Mouse (Mus musculus) layer of hippocampus, postnatal 10 days (tissue): ENCODE measurements around the gene Cpne5. TPM values are rescaled to one million over a fixed set of nuclear protein-coding genes. Genes with fewer than 3 reads are reported as not detected.
"Not testable (repeated sequence)": the region's sequence is repeated elsewhere in the genome, so short reads cannot be mapped to it uniquely, and the experiment has no call there.

Experiments used
- DNase-seq, 2 experiments: peaks; one replicate each; pipeline ENCODE4 v3.0.0; 2021; ENCODE audit warnings: low spot score in 2 of 2
- long read RNA-seq: library from polyadenylated mRNA; stranded (forward); transcript quantifications from one replicate; pipeline ENCODE4 v2.0.0, GENCODE M21; 2023
- total RNA-seq, 2 experiments: library from RNA; stranded (reverse); gene quantifications; 2 replicates each; pipeline ENCODE4 v1.2.3; 2021

Cpne5 gene
- total RNA-seq, result 10 to 100 TPM; 56.5 to 58.3 TPM
- long read RNA-seq, full-length matches to known transcripts, result 5 of 20 reads
- long read RNA-seq, partial matches to known transcripts, result 13 of 20 reads
- long read RNA-seq, other reads (novel, unspliced or antisense), result 2 of 20 reads

DNA sequence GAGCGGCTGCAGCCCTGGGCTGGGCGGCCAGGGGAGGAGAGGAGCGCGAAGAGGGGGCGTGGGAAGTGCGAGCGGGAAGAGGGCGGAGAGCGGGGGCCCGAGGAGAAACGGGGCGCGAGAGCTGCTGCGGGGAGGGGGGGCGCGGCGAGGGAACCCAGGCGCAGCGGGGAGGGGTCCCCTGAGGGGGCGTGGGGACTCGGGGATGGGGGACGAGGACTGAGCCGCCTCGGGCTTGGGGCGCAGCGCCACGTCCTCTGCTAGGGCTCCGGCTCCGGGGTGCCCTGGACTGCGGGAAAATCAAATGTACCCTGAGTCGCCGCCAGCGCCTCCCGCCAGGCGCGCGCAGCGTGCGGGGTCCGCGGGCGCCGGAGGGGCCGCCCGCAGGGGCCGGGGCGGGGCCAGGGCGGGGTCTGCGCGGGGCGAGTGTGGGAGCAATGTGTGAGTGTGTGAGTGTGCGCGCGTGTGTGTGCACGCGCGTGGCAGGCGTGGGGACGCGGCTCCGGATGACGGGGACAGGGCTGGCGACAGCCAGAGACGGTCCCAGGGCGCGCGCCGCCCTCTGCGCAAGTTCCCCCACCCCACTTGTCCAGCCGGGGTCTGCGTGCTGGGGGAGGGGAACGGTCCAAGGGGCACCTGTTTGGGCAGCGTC is at the start of gene Cpne5:
Cpne5 (minus strand) TSS at position 396 of the 649 bp plus-strand sequence.
- peak; percentile 51 to 56 for DNase-seq

GRCm38 (mm10) chr17:29282216-29282952 is 44.4 kb upstream of the Cpne5 start:
- no peak for DNase-seq

- DNase-seq, result no peak
Observed at GRCm38 (mm10) chr17:29281541-29281940, 43.6 kb upstream of the Cpne5 start.

DNA sequence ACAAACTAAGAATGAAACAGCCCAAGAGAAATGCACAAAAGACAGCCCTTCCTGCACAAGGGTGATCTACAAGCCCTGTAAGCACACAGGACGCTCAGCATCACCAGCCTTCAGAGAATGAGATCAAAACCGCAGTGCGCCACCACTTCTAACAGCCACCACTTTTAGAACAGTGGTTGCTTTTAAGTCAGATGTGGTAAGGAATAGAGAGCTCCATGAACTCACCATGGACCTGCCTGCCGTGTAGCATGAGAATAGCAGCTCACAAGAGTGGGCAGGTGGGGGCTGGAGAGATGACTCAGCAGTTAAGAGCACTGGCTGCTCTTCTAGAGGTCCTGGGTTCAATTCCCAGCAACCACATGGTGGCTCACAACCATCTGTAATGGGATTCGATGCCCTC is 42.5 kb upstream of the Cpne5 start:
- no peak for DNase-seq

DNA sequence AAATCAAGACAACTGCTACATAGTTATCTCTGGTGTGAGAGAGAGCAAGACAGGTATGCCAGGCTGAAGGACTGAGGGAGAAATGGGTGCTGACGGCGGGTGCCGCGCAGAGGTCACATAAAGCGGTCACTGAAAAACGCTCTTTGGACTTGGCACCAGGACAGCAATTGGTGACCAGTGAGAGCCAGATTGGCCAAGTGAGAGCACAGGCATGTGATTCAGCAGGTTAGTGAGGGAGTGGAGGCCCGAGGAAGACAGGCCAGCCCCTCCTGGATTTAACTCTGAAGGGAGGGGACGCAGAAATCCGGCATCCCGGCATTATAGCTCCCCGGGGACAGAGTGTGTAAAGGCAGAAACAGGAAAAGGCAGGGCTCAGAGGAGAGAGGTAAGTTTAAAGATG is 35.9 kb upstream of the Cpne5 start:
- DNase-seq, result no peak

DNA sequence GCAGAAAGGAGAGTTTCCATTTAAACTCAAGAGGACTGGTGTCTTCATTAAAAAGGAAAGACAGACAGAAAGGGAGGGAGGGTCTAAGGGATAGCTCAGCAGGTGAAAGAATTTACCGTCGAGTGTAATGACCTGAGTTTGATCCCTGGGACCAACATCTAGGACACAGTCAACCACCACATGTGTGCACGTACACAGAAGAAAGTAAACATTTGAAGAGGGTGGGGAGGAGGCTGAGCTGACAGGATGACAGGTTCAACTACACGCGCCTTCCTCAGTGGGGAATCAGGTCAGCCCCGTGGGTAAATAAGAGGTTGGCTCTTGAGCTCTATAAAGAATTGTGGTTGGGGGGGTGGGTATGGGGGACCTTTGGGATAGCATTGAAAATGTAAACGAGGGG is 35.2 kb upstream of the Cpne5 start:
- DNase-seq, result no peak

DNA sequence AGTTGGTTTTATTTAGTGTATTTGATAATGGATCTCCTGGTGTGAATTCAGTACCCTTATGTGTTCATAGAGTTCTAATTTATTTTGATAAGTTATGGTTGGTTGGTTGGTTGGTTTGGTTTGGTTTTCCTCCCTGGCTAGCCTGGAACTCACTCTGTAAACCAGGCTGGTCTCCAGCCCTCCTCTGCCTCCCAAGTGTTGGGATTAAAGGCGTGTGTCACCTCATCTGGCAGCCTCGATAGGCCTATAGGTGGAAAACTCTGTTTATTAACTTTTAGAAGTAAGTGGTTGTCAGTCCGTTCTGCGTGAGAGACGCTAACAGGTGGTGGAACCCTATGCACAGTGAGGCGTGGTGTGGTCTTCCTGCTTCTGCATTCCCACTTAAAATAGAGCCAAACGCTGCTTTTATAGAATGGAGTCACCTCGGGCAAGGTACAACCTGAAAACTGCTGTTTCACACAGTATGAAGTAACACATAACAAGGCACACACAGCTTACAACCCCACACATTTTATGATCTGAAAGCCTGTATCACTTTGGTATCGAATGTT is 32.3 kb upstream of the Cpne5 start:
- DNase-seq, result no peak

- DNase-seq, result no peak
Observed at GRCm38 (mm10) chr17:29269349-29269706, 31.4 kb upstream of the Cpne5 start.

- DNase-seq, result peak; percentile 96 to 97
Observed at GRCm38 (mm10) chr17:29268682-29269348, 30.8 kb upstream of the Cpne5 start, which contains the start of gene BC004004. BC004004 (plus strand) TSS chr17:29268788.

- no peak for DNase-seq
Observed at GRCm38 (mm10) chr17:29267931-29268681, 30.1 kb upstream of the Cpne5 start.

- not testable (repeated sequence) for DNase-seq
Observed at GRCm38 (mm10) chr17:29267040-29267439, 29.1 kb upstream of the Cpne5 start.

DNA sequence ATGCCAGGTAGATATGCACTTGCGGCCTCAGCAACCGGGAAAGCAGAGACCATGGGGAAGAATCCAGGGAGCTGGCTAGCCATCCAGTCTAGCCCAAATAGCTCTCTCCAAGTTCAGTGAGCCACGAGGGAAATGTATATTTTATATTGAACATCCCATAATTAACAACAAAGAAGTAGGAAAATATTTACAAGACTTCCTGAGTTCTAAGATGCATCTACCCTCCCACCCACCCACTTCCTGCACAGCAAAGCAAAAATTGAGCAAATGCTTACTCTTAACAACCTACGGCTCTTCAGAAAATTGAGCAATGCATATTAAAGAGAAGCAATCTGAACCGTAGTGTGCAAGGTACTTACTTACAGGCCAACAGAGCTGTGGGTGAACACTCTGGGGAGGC is 26.8 kb upstream of the Cpne5 start:
- no peak for DNase-seq

DNA sequence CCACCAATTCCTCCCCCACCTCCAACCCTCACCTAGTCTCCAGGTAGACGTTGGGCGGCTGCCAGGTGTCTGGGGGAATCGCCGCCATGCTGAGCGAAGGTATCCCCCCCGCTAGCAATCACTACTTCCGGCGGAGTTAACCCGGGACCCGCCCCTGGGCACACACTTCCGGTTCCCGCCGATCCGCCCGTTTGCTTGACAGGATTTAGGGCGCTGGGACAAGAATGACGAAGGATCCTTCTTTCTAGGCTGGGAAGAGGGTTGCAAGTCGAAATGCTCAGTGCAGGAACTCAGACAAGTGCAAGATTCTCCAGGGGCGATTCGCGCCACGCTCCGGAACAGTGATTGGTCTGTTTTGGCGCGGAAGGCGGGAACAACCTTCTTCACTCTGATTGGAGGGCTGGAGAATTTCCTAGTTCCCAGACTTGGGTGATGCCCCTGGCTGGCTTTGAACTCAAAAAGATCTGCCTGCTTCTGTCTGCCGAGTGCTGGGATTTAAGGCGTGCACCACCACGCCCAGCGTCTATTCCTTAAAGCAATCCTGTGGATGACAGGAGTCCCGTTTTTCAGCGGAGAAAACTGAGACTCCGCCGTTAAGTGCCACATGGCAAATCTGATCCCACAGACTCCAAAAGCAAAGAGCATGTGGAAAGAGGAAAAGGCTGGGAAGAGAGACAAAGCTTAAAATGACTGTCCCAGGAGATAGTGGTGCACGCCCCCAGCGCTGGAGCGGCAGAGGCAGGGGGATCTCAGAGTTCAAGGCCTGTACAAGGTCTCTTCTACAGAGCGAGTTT is 26.1 kb upstream of the Cpne5 start, which contains the start of gene Ppil1:
Ppil1 (minus strand) TSS at position 347 of the 794 bp plus-strand sequence.
- DNase-seq, result peak; percentile 80 to 84

DNA sequence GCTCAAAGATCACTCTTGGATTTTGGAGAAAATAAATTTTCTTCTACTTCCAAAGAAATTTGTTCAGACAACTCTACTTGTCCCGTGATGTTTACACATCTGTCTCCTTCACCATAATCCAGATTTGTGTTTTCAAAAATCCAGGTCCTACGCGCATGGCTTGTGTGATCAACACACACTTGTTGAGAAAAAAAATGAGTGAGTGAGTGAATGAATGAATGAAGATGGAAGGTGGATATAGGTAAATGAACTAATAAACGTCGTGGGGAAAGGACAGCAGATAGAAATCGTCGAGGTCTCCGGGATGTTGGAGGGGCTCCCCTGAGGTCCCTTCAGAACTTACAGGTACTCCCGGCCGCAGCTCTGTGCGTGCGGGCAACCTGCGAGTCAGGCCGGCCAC is 25.4 kb upstream of the Cpne5 start:
- no peak for DNase-seq

GRCm38 (mm10) chr17:29262259-29262649 is 24.3 kb upstream of the Cpne5 start:
- DNase-seq, result no peak

- DNase-seq, result no peak
Observed at GRCm38 (mm10) chr17:29261603-29262258, 23.8 kb upstream of the Cpne5 start.

- no peak for DNase-seq
Observed at GRCm38 (mm10) chr17:29260501-29260900, 22.5 kb upstream of the Cpne5 start.

- DNase-seq, result peak; percentile 77 to 82
Observed at GRCm38 (mm10) chr17:29259489-29259888, 21.5 kb upstream of the Cpne5 start.

- no peak for DNase-seq
Observed at GRCm38 (mm10) chr17:29258921-29259320, 21.0 kb upstream of the Cpne5 start.
